Mouse (Mus musculus): Measurements from ENCODE around the gene Selenos. TPM values are rescaled to one million over a fixed set of nuclear protein-coding genes. Genes with fewer than 3 reads are reported as not detected.

The Selenos gene
- total RNA-seq, 2 experiments from 2014 or later = 46.5 to 47.5 TPM

DNA sequence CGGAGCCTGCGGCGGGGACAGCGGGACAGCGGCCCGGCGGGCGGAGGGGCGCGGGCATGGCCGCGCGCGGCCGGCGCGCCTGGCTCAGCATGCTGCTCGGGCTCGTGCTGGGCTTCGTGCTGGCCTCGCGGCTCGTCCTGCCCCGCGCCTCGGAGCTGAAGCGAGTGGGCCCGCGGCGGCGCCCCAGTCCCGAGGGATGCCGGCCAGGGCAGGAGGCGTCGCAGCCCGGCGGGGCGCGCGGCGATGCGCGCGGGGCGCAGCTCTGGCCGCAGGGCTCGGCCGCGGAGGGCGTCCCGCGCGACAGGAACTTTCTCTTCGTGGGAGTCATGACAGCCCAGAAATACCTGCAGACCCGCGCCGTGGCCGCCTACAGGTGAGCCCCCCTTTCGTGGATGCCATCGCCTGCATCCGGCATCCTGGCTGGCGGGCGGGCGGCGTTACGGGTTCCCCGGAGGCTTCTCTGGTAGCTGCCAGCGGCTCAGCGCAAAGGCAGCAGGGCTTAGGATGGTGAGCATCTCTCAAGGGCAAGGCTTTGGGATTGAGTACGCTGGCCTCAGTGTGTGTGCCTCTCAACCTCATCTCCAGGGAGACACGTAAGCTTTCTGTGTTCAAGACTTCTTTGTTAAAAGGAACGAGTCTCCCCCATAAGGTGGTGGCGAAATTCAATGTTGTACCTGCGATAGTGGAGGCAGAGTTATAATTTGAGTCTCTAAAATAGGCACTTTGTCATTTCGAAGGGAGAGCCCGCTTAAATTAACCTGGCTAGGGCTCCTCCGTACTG is 30.6 kb downstream of the Selenos start:
- Histone ChIP-seq H3K4me3 (peak overlapping the region; percentile 68), H3K27ac (peak overlapping the region; percentile 79)
- no peak for TF ChIP-seq CTCF (IDR thresholded peaks at IDR 0.05)
- peak; percentile 39 to 49 for DNase-seq (ENCODE audit: extremely low spot score in 1 of 2, low spot score in 2 of 2)
- intact Hi-C loops (cut with DNase I) = loop anchor here (2.0 to 5.0 kb wide), 2 partner anchors 62 to 139 kb away; no protein-coding TSS in a partner anchor

DNA sequence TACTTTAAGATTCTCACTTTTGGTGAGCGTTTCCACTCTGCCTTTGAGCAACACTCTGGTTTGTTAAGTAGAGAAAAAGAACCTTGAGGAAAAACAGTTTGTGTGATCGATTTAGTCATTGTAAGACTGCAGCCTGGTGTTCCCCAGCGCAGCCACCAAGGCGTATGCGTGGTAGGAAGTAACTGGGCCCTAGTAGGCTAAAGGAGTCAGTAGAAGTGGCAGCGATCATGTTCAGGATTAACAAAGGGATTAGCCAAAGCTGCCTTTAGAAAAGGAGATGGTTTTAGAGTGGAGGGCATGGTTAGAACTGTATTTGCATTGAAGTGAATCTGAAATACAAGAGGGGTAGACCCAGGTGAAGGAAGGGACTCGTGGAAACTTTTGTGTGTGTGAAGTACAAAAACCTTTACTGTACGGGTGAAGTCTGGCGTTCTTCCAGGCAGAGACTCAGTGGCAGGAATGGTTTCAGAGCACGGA is 31.2 kb downstream of the Selenos start:
- intact Hi-C loops (cut with DNase I) = loop anchor here (5.0 kb wide), 1 partner anchor 62 kb away; no protein-coding TSS in a partner anchor
- TF ChIP-seq CTCF (IDR thresholded peaks at IDR 0.05) = no peak
- peak overlapping the region; percentile 79 for H3K27ac ChIP-seq
- DNase-seq (ENCODE audit: extremely low spot score in 1 of 2, low spot score in 2 of 2) = no peak
- peak overlapping the region; percentile 68 for H3K4me3 ChIP-seq

DNA sequence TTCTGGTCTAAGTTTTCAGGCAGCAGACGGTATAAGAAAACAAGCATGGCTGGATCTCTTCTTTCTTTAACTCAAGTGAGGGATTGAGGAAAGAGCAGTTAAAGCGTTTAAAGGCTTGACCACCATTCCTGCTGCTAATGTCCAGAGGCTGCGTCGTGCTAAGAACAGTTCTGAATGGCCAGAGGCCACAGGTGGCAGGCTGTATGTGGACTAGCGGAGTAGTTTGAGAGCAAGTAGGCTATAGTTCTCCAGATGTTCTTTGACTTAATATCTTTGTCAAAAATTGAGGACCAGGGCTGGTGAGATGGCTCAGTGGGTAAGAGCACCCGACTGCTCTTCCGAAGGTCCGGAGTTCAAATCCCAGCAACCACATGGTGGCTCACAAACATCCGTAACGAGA is 31.8 kb downstream of the Selenos start:
- intact Hi-C loops (cut with DNase I) = loop anchor here (5.0 kb wide), 1 partner anchor 61 kb away; no protein-coding TSS in a partner anchor

DNA sequence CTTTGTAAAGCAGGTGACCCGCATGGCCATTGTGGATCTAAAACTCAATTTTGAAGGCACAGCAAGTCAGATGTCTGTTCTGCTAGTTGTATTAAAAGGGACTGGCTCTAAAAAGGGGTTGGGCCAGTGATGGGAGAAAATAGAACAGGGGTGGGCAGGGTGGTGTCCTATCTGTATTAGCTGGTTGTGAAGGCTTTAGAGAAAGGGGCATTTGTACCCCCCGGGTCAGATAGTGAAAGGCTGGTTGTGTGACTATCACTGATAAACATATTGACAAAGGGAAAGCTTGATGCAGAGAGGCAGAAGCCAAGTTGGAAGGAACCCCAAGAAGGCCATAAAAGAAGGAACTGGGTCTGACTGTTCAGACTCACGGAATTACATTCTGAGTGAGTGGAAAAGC is 34.1 kb downstream of the Selenos start:
- Histone ChIP-seq H3K4me3 (no peak overlapping the region), H3K27ac (no peak overlapping the region)
- no peak for DNase-seq (ENCODE audit: extremely low spot score in 1 of 2, low spot score in 2 of 2)
- no peak for TF ChIP-seq CTCF (IDR thresholded peaks at IDR 0.05)
- intact Hi-C loops (cut with DNase I) = loop anchor here (5.0 kb wide), 1 partner anchor 59 kb away; no protein-coding TSS in a partner anchor

More for the DNA sequence above, 31.8 kb downstream of the Selenos start:
- no peak for DNase-seq (ENCODE audit: extremely low spot score in 1 of 2, low spot score in 2 of 2)
- Histone ChIP-seq H3K4me3 (peak overlapping the region; percentile 68), H3K27ac (no peak overlapping the region)
- TF ChIP-seq CTCF (IDR thresholded peaks at IDR 0.05) = no peak

DNA sequence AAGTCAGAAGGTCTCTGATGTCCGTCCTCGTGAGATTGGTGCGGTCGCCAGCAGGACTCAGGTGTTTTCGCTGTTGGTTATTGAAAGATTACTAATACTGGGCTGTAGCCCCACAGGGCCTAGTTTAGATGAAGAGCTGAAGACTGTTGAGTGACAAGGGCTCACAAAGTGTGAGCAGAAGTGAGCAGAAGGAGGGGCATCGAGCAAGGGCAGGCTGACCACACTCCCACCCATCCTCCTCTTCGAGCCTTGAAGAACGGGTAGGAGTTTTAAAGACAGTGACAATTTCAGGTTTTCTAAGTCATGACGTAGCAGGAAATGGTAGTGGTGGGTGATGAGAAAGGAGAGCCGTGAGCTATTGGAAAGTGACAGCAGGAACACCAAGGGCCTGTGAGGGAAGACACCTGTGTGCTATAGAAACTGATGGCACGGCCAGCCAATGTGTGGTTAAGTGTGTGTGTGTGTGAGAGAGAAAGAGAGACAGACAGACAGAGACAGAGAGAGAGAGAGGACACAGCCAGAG is 36.4 kb downstream of the Selenos start:
- no peak for TF ChIP-seq CTCF (IDR thresholded peaks at IDR 0.05)
- no peak for DNase-seq (ENCODE audit: extremely low spot score in 1 of 2, low spot score in 2 of 2)
- Histone ChIP-seq H3K27ac (no peak overlapping the region), H3K4me3 (no peak overlapping the region)
- intact Hi-C loops (cut with DNase I) = no loop called here

DNA sequence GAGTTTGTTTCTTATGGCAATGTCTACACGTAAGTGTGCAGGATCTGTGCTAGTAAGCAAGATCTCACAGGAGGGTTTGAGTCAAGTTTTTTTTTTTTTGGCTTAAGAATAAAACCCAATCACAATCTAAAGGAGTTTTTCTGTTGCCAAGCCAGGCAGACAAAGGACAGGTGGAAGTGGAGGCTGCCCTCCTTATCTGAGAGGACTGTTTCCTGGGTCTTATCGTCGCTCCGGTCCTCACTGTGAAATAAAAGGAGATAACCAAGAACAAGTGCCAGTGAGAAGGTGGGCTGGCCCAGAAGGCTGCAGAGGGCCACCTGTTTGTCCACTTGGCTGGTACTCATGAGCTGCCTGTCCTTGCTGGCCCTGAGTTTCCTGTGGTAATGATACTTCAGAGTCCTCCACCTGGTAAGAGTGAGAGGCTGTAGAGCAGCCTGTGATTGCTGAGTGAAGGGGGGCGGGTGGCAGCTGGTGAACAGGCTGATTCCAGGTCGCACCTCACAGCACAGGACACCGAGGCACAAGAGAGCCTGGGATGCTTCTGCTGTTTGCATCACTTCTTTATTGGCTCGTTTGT is 37.5 kb downstream of the Selenos start:
- no peak for DNase-seq (ENCODE audit: extremely low spot score in 1 of 2, low spot score in 2 of 2)
- TF ChIP-seq CTCF (IDR thresholded peaks at IDR 0.05) = no peak
- Histone ChIP-seq H3K27ac (no peak overlapping the region), H3K4me3 (no peak overlapping the region)
- intact Hi-C loops (cut with DNase I) = no loop called here

DNA sequence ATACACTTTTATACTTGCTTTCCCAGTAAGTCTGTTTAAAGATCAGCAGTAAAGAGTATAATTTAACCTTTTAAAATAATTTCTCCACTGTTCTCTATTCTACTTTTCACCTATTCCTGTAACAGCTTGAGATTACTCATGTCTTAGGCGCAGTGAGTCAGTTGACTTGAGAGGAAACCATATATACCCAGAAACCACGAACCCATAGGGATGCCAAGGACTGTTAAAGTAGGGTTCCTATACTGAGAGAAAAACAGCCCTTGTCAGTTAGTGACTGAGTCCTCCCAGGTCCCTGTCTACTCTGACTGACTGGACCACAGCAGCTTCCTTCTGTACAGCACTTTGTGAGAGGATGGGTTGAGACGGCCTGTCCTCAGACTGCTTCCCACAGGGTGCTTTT is 38.6 kb downstream of the Selenos start:
- H3K27ac ChIP-seq = no peak overlapping the region
- no peak for TF ChIP-seq CTCF (IDR thresholded peaks at IDR 0.05)
- intact Hi-C loops (cut with DNase I) = no loop called here
- H3K4me3 ChIP-seq = no peak overlapping the region
- DNase-seq (ENCODE audit: extremely low spot score in 1 of 2, low spot score in 2 of 2) = no peak

DNA sequence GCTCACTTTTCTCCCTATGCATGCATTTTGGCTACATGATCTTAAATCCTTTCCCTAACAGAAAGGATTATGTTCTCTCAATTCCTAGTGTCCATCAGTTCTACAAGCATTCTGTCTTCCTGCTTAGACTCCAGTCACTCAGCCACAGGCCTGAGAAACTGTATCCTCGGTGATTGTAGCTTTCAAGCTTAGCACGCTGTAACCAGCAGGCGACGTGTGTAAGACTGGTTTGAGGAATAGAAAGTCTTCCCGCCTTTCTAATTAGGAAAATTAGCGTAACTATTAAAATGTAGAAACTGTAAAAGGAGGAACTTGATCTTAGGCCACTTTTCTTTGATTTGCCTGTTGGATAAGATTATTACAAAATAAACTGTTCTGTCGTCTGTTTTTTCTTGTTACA is 39.3 kb downstream of the Selenos start:
- intact Hi-C loops (cut with DNase I) = no loop called here
- Histone ChIP-seq H3K27ac (no peak overlapping the region), H3K4me3 (no peak overlapping the region)
- TF ChIP-seq CTCF (IDR thresholded peaks at IDR 0.05) = no peak
- no peak for DNase-seq (ENCODE audit: extremely low spot score in 1 of 2, low spot score in 2 of 2)

DNA sequence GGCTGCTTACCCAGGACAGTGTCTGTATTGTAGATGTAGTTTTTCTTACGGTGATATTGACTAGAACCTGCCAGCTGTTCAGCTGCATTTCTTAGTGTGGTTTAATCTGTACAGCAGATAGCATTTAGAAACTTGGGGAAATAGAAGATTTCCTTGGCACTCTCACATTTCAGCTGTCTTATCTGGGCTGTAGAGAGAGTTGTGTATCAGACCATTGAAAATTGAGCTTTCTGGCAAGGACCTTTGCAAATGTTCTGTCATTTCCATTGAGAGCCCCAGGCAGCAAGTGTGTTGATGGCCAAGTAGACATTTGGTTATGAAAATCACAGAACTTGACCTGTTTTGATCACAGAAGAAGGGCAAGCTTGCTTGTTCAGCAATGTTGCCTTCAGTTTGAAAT is 40.7 kb downstream of the Selenos start:
- Histone ChIP-seq H3K27ac (no peak overlapping the region), H3K4me3 (no peak overlapping the region)
- no peak for TF ChIP-seq CTCF (IDR thresholded peaks at IDR 0.05)
- intact Hi-C loops (cut with DNase I) = no loop called here
- no peak for DNase-seq (ENCODE audit: extremely low spot score in 1 of 2, low spot score in 2 of 2)

DNA sequence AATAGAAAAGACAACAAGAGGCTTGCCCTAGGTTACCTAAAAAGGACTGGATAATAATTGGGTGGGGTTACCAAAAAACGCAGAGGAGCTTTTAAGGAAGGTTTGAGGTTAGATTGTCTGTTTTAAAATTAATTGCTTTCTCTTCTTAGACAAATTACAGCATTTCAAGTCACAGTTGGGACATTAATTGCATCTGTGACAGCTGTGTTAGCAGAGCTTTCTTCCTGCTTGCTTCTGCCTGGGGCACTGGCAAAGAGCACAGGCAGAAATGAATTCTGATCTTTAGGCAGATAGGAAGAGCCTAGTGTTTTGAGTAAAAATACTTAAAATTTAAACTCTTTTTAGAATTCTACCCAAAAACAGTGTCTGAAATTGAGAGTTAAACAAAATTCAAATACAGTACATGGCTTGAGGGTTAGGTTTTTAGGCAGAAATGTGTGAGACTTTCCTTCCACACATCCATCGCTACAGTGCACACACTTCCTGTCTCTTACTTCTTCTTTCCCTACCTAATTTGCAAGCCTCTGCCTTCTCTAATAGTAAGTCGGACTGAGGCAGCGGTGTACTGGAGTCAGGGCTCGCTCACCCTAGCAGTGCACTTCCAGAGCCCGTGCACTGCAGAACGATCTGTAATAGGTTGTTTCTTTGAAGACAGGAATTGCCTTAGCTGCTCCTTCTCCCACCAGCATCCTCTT is 41.4 kb downstream of the Selenos start:
- no peak overlapping the region for H3K4me3 ChIP-seq
- intact Hi-C loops (cut with DNase I) = no loop called here
- no peak for DNase-seq (ENCODE audit: extremely low spot score in 1 of 2, low spot score in 2 of 2)
- no peak for TF ChIP-seq CTCF (IDR thresholded peaks at IDR 0.05)
- H3K27ac ChIP-seq = no peak overlapping the region

DNA sequence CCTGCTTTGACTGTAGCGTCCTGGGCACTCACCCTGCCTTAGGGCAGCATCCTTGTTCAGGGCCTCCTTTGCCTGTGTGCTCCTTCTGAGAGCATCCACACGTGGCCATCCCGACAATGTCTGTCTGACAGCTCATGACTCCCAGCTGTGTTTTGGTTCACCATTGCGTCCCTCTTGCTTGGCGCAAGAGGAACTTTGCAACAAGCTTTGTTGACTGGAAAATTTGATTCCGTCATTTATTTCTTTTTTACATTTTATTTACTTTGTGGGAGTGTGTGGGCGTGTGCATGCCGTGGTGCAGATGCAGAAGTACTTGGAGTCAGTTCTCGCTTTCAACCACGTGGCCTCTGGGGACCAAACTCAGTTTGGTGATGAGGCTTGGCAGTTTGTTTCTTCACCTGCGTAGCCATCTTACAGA is 45.1 kb downstream of the Selenos start:
- intact Hi-C loops (cut with DNase I) = no loop called here
- no peak for TF ChIP-seq CTCF (IDR thresholded peaks at IDR 0.05)

DNA sequence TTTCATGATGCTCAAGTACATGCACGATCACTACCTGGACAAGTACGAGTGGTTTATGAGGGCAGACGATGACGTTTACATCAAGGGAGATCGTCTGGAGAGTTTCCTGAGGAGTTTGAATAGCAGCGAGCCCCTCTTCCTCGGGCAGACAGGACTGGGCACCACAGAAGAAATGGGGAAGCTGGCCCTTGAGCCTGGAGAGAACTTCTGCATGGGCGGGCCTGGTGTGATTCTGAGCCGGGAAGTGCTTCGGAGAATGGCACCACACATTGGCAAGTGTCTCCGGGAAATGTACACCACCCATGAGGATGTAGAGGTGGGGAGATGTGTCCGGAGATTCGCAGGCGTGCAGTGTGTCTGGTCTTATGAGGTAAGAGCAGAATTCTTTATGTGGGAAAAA is 45.9 kb downstream of the Selenos start:
- TF ChIP-seq CTCF (IDR thresholded peaks at IDR 0.05) = no peak
- no peak overlapping the region for H3K4me3 ChIP-seq
- H3K27ac ChIP-seq = no peak overlapping the region
- DNase-seq (ENCODE audit: extremely low spot score in 1 of 2, low spot score in 2 of 2) = no peak
- intact Hi-C loops (cut with DNase I) = no loop called here

More for the DNA sequence above, 45.1 kb downstream of the Selenos start:
- Histone ChIP-seq H3K4me3 (no peak overlapping the region), H3K27ac (no peak overlapping the region)
- DNase-seq (ENCODE audit: extremely low spot score in 1 of 2, low spot score in 2 of 2) = no peak

Data from left cerebral cortex, adult 2 months (tissue).